Mouse (Mus musculus): Measurements from ENCODE around the gene Olfr574.

Gene Olfr574

DNA sequence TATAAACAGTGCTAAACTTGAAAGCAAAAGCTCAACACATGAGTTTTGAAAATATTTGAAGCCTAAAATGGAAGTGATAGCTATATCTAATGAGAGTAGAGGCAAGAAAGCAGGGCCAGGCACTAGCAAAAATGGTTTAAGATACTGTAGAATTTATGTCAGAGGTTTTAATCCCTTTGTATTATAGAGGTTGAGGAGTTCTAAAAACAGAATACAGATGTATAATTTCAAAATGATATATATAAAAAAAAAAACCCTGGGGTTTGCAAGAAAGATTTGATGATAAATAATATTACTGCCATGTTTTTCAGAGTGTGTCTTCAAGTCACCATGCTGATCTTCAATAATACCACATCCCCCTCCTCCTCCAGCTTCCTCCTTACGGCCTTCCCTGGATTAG is at the start of gene Olfr574:
Gene Olfr574, plus strand, starts transcription at position 301 of the 400 bp plus-strand sequence.
- DNase-seq: no peak

DNA sequence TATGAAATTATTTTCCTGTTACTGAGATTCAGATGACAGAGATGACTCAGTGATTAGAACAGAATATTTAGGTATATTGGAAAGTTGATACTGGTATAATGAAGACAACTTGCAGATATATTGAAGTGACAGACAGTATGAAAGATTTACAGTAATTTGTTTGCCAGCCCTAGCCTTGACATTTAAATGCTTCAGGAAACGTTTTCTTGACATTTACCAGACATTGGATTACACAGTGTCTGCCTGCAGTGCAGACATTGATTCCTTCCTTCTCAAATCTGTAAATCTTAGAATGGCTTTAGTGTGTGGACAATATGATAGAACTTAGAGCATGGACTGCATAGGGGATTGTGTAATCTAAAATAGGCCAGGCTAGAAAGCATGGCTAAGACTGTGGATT is 33.0 kb upstream of the Olfr574 start:
- no peak for DNase-seq

DNA sequence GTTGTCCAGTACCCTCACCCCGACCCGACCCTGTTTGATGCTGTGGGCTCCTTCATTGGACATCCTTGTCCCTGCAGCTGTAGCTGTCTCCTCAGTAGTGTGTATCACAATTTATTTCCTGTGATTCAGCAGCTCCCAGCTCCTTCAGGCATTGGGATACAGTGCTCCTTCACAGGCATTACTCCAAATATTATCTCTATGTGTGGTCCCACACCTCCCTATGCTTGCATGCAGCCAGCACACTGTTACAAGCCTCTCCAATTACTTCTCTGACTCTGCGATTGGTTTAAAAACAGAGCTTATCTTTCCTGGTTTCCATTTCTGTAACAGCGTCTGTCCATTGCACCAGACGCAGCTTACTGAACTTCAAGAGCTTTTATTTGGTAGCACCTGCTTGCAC is 31.9 kb upstream of the Olfr574 start:
- DNase-seq: no peak

DNA sequence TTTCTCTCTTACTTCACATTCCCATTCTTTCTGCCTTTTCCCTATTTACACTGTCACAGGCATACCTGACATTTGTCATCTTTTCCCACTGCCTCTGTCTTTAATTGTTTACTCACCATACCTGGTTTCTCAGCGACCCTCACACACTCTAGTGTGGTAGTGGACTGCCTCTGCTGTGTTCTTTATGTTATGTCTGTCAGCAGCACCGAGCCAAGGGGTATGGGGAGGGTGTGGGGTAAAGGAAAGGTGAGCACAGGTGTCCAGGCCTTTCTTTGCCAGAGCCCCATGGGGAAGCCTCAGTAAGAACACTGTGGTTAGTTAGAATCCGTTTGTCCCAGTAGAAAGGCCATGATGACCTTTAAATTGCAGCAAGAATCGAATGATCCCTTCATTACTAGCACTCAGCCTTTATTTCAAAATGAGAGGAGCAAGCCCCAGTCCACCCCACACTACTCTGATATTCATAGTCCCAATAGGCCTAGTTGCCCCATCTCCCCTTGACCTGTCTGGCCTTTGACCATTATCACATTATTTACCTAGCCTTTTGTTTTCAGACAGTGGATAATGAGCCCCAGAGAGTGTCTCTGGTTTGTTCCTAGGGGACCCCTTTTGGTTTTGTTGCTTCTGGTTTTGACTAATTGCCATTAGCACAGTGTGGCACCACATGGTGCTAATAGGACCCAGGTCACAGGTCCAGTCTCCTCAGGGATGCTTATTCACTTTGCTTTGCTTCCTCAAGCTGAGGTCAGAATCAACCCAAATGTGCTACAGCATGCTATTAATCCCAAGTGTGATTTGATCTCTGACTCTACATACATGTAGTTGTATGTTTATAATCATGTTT is 31.0 kb upstream of the Olfr574 start, which contains the start of gene Olfr571:
Gene Olfr571, minus strand, starts transcription at position 505 of the 844 bp plus-strand sequence.
- DNase-seq: no peak

DNA sequence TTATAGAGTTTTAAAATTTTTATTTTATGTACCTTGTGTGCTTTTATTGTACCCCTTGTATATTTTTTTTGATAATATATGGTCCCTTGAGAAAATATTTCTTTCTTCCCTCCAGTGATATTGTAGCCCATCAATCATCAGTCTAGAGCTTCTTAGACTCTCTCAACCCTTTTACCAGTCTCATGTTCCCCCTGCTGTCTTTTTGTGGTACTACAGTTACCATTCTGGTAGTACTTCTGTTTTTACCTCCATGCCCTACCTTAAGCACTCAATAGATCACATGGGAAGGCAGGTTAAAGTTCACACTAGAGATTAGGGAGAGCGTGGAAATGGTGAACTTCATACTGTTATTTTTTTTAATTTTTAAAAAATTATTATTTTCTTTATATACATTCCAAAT is 28.6 kb upstream of the Olfr574 start:
- peak; percentile 3 for DNase-seq

DNA sequence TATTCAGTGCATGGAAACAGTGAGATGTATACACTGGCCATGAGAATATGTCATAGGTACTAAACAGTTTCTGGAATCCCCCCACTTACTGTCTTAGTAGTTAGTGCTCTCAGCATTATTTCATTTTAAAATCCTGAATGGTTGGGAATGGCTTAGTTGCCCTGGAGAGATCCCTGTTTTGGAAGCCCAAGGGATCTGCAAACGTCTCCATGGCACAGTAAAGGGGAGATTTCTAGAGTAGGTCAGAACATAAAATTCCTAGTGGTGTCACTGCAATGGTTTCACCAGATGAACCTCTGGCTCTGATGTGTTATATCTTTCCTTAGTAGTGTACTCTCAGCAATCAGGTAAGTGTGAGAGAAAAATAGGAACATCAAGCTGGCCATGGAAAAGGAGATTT is 24.2 kb upstream of the Olfr574 start, which contains the start of gene Olfr572:
Gene Olfr572, plus strand, starts transcription at position 301 of the 400 bp plus-strand sequence.
- no peak for DNase-seq

DNA sequence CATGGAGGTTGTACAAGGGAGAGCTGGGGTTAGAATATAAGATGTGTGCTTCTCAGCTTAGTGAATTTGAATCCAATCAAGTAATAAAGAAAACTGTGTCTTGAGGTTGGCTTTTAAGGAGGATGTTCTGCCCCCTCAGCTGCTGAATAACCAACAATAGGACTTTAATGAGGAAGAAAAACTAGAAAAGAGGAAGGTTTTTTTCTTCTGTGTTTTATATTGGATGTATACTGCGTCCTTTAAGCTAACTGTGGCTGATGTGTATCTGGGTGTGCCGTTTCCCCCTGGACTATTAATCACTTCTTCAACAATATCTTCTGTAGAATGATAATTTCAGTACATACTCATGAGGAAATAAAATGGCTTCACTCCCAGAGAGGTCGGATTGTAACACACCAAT is 21.2 kb upstream of the Olfr574 start:
- DNase-seq: no peak

DNA sequence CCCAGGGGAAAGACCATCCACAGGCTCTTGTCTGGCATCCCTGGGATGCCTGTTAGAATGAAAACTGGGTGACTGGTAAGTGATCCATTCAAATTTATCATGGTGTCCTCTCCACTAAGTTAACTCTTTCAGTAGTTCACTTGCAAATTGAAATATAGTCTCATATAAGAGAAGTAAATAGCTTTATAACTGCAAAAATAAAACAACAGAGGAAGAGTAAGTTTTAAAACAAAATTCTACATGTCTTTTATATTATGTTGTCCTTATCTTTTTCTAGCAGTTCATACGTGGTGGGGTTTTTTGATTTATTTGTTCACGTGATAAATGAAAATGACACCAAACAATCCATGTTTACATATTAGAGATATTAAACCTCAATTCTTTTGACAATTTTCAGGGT is 5.8 kb upstream of the Olfr574 start, which contains the start of gene Olfr573-ps1:
Gene Olfr573-ps1, minus strand, starts transcription at position 101 of the 400 bp plus-strand sequence.
- no peak for DNase-seq

DNA sequence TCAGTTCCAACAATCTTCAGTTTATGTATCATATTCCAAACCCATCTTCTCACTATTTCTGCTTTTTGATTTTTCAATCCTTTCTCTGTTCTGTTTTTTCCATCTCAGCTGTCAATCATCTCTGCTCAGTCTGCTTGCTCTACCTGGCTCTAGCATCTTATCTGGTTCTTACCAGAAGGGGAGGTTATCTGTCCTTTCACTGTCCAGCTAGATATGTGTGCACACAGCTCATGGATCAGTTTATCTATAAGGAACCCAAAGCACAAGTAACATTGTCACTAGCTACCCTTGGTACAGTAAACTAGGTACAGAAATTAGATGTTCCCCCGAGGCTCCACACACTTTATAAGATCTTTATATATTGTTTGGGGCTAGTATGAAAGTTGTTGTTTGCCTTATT is 4.8 kb upstream of the Olfr574 start:
- DNase-seq: no peak

DNA sequence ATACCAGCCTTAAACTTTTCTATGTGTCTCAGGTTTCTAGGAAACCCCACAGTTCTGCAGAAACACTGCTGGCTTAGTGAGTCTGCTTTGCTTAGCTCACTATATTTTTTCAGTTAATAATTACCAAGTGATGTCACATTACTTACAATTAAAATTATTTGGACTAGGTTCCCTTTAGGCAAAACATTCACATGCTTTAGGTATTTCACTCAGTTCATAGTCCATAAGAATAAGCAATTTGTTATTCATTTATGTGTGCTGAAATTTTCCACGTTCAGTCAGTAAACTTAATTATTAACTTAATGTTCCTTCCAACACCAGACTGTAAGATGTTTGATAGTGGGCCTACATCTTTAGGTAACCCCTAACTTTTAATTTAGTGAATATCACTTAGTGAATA is 2.5 kb downstream of the Olfr574 start:
- no peak for DNase-seq

DNA sequence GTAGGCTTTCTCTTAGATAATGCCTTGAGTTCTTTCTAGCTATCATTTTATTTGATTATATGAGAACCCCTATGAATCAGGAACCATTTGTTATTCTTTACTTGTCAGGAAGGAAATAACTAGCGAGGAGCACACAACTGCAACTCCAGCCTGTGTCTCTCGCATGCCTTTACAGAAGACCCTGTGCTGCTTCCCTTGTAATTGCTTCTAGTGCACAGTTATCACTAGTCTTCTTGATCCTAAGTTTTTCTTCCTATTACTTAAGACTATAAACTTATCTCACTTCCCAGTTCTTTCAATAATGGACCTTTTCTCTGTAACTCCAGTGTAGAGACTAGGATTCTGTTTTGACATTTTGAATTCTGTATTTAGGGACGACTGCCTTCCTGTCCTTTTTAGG is 9.9 kb downstream of the Olfr574 start:
- DNase-seq: no peak

DNA sequence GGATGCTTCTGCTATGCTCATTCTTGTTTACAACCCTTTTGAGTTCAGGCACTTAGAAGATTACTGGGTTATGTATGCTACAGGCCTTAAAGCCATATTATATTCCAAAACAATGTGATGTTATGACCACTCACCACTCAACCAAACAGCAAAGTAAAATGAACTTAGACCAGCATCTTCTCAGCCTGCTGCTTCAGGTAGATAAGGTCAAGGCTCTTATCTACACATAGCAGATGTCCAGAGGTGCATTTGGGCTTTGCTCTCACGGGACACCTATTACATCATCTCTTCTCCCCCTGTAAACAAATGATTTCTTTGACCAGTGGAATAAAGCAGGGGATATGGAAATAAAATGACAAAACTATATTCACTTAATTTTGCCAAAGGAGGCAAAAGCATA is 10.3 kb downstream of the Olfr574 start, which contains the start of gene Olfr575:
Gene Olfr575, minus strand, starts transcription at position 183 of the 400 bp plus-strand sequence.
- no peak for DNase-seq

DNA sequence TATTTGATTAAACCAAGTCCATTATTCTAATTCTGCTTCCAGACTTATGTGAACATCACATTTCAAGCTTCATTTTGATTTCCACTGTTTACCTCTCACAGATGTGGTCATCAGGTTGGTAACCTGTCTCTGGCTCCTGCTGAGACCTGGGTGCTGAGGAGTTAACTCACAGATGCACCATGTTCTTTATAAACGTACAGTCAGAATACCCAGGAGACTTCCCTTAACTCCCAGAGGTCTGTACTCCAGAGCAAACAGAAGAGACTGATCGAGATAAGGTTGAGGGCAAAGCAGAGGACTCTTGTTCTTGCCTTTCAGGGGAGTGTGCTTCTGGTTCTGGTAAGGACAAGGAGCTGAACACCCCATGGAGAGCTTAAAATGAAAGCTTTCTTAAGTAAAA is 14.1 kb downstream of the Olfr574 start, which contains the start of gene Olfr576:
Gene Olfr576, plus strand, starts transcription at position 301 of the 400 bp plus-strand sequence.
- DNase-seq: no peak

DNA sequence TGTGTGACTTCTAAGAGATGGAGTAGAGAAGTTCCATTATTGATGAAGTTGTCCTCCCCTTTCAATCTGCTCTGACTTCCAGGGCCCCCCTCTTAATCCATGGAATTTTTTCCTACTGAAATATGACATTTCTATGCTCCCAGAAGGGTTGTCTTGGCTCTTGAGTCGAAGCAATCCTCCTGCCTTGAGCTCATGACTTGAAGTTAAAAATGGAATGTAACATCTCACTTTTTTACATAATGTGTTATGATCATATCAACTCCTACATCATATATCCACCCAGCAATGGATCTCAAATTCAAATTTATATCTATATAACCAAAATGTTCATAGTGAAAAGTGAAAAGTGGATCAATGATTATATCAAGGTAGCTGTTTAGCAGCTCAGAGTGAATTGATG is 26.1 kb downstream of the Olfr574 start:
- DNase-seq: peak; percentile 4

DNA sequence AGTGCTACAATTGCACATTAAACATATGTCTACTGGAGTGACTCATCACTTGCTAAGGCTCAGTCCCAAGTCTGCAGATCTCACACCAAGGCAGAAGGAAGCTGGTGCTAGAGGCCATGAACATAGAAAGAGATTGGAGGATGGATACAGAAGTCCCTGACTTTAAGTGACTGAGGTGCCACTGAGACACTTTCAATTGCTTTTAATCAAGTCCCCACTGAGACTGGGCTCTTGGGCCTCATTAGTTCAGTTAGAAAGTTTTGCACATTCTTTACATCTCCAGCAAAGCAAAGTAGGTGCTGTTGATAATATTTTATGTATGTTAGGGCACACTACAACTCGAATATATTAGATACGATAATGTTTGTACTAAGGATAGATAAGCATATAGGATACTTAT is 27.6 kb downstream of the Olfr574 start, which contains the start of gene Olfr577:
Gene Olfr577, minus strand, starts transcription at position 101 of the 400 bp plus-strand sequence.
- no peak for DNase-seq

DNA sequence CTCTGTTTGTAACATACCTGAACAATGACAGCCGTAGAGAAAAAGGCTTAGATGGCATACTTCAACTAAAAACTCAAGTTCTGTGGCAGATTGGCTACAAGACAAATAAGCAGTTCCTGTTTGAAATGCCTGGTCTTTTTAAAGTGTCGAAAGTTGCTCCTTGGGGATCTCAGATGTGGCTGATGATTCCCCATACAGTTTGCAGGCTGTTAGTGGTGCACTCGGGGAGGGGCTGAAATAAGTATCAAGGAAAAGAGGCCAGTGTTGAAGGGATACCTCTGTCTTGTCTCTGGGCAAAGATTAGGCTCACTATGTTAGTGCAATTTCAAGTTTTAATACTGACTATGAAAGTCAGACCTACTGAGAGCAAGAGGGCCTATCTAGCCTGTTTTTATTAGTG is 41.0 kb downstream of the Olfr574 start, which contains the start of gene Olfr578:
Gene Olfr578, minus strand, starts transcription at position 101 of the 400 bp plus-strand sequence.
- DNase-seq: no peak
